Mouse (Mus musculus): ENCODE measurements around the gene Pla1a. TPM values are rescaled to one million over a fixed set of nuclear protein-coding genes. Genes with fewer than 3 reads are reported as not detected.

Gene Pla1a
- total RNA-seq, 2 experiments from 2014 or later, result 0.36 to 0.38 TPM

DNA sequence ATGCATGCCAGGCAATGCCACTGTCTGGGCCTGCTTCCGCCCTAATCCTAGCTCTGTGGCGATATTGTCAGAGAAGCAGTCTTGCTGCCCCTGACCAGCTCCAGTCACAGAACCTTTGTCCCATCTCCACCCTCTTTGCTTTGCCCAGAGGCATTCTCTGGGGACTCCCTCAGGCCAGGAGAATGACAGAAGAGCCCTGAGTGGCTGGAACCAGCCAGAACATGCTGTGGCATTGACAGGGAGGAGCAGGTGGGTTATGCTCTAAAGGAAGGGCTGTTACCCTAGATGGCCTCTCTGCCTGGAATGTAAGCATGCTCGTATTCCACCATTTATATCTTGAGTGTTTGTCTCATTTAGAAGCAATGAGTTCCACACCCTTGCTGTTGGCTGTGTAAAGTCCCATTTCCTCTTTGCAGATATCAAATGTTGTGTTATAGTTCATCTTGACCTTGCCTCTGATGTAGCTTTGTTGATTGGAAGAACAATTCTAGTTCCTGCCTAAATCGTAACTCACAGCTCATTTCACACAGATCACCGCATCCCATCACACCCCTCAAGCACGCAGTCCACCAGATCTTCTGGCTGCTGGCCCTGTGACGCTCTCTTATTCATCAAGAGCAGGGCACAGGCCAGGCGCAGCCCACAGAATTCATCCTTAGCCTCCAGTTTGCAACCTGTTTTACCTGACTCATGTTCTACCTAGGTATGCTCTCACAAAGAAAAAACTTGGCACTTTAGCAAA lies 62.1 kb downstream of the Pla1a start:
- intact Hi-C loops (cut with DNase I), result no loop called here
- no peak for DNase-seq

GRCm38 (mm10) chr16:38369992-38370484 lies 62.9 kb downstream of the Pla1a start:
- intact Hi-C loops (cut with DNase I), result no loop called here

GRCm38 (mm10) chr16:38369431-38369830 lies 63.5 kb downstream of the Pla1a start:
- DNase-seq, result no peak
- intact Hi-C loops (cut with DNase I), result no loop called here

More at GRCm38 (mm10) chr16:38369992-38370484, 62.9 kb downstream of the Pla1a start:
- no peak for DNase-seq

GRCm38 (mm10) chr16:38369000-38369399 lies 63.9 kb downstream of the Pla1a start:
- no peak for DNase-seq
- intact Hi-C loops (cut with DNase I), result no loop called here

GRCm38 (mm10) chr16:38368336-38368735 lies 64.6 kb downstream of the Pla1a start:
- peak; percentile 41 for DNase-seq
- intact Hi-C loops (cut with DNase I), result no loop called here

- DNase-seq, result no peak
- intact Hi-C loops (cut with DNase I), result no loop called here
Observed at GRCm38 (mm10) chr16:38366231-38366630, 66.7 kb downstream of the Pla1a start.

GRCm38 (mm10) chr16:38365390-38365789 lies 67.6 kb downstream of the Pla1a start:
- DNase-seq, result no peak

DNA sequence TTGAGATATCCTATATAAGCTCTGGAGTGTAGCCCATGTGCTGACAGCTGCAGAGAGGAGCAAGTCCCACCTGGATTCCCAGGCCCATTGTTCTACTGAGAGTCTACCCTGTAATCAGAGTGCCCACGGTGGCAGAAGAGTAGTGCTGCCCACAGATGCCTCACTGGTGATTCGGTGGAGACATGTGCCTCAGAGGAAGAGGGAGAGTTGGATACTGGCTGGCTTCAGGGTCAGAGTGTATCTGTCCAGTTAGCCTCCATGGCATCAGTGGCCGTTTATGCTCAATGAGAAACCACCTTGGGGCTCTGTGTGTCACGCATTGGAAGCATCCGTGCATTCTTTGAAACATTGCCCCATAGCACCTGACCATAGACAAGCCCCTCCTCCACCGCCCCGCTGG lies 69.3 kb downstream of the Pla1a start:
- intact Hi-C loops (cut with DNase I), result no loop called here
- no peak for DNase-seq

More at GRCm38 (mm10) chr16:38365390-38365789, 67.6 kb downstream of the Pla1a start:
- intact Hi-C loops (cut with DNase I), result no loop called here

GRCm38 (mm10) chr16:38363256-38363595 lies 69.7 kb downstream of the Pla1a start:
- DNase-seq, result no peak
- intact Hi-C loops (cut with DNase I), result no loop called here

GRCm38 (mm10) chr16:38362493-38363255 lies 70.3 kb downstream of the Pla1a start:
- intact Hi-C loops (cut with DNase I), result no loop called here

DNA sequence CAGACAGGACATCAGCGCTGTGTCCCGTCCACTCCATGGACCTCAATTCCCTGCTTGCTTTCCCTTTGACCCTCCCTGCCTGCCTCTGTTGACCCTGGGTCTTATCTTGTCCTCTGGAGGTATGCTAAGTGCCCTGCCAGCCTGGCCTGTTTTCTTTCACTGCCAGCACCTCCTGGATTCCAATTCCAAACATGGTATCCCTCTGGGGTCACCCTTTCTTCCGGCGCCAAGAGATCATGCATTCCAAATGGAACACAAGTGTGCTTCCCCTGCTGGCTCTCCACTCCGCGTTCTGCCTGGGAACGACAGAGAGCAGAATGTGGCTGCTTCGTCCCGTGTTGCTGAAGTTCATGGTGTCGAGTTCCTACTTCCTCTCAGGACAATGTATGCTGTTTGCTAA lies 71.0 kb downstream of the Pla1a start, which contains the start of gene Popdc2:
TSS of gene Popdc2 (plus strand) at position 277 of the 400 bp plus-strand sequence.
- DNase-seq, result no peak
- intact Hi-C loops (cut with DNase I), result no loop called here

More at GRCm38 (mm10) chr16:38362493-38363255, 70.3 kb downstream of the Pla1a start:
- no peak for DNase-seq

DNA sequence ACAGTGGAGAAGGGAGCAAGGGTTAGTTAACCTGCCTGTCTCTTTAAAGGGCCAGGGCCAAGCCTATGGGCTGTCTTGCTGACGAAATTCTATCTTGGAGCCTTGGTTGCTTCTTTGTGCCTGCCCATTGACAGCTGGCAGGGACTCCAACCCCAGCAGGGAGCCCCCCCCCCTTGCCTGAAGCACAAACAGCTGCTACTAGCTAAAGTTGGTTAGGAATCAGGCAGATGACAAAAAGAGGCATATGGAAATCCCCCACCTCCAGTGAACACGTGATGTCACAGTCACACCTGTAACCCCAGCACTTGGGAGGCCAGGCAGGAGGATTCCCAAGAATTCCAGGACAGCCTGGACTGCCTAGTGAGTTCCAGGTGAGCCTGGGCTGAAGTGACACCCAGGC lies 72.6 kb downstream of the Pla1a start:
- DNase-seq, result peak; percentile 77
- intact Hi-C loops (cut with DNase I), result no loop called here

DNA sequence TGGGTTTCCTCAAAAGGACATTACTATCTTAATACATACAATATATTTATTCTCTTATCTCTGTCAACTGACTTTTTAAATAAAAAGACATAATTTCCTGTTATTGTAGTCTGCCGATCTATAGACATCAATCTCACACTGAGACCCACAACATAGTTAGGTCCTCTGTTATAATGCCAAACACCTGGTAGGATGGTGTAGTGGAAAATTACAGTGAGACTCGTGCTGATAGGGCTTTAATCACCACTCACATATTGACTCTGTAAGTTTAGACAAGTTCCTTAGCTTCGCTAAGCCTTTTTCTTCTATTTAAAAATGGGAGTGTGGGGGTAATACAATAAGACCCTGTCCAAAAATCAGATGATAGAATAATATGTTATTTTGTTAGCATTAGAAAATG lies 73.1 kb downstream of the Pla1a start:
- intact Hi-C loops (cut with DNase I), result no loop called here
- DNase-seq, result no peak

- intact Hi-C loops (cut with DNase I), result no loop called here
- no peak for DNase-seq
Observed at GRCm38 (mm10) chr16:38359241-38359640, 73.7 kb downstream of the Pla1a start.

GRCm38 (mm10) chr16:38358256-38358812 lies 74.6 kb downstream of the Pla1a start:
- no peak for DNase-seq
- intact Hi-C loops (cut with DNase I), result no loop called here

GRCm38 (mm10) chr16:38354185-38354913 lies 78.6 kb downstream of the Pla1a start:
- DNase-seq, result no peak
- intact Hi-C loops (cut with DNase I), result no loop called here

DNA sequence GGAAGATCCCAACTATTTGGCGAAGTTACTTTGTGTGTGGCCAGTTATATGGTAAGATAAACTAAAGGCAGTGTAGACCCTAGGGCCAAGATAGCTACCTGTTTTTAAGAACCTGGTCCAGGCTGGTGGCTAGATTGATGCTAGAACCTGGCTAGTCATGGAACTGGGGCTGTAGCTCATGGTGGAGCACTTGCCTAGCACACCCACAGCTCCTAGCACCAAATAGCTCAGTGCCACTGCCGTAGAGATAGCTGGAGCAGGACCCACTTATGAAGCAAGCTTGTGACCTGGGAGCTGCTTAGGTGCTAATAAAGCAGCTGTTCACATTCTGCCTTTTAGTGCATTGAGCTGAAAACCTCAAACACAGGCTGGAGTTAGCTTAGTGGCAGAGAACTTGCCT lies 79.3 kb downstream of the Pla1a start:
- intact Hi-C loops (cut with DNase I), result no loop called here
- DNase-seq, result no peak

DNA sequence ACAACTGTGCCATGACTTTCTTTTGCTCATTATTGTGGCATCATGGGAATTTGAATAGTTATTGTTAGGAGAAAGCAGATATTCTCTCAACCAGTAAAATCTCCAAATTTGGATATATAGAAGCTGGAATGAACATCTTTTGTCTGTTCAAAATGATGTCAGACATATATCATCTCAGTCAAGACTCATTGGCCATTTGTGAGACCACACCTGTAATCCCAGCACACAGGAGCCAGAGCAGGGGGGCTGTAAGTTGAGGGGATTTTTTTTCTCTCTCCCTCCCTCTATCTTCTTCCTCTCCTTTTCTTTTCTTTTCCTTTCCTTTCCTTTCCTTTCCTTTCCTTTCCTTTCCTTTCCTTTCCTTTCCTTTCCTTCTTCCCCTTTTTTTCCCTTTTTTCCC lies 80.1 kb downstream of the Pla1a start:
- no peak for DNase-seq
- intact Hi-C loops (cut with DNase I), result no loop called here

DNA sequence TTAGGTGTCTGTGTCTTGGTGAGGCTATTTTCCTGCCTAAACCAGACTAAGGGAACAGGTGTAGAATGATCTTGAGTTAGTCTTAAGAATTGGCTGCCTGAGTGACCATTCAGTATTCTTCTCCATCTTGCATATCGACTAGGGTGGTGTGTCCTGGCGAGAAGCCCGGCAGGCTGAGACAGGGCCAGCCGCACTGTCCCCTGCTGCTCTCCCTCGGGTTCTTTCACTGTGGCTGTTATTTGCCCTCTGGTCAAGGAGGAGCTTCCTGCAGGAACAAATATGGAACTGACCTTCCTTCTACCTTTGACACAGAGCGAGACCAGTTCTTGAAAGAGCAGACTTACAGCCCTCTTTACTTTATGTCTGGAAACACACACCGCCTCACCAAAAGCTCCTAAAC lies 80.9 kb downstream of the Pla1a start:
- intact Hi-C loops (cut with DNase I), result no loop called here
- DNase-seq, result no peak

GRCm38 (mm10) chr16:38350939-38351338 lies 82.0 kb downstream of the Pla1a start:
- DNase-seq, result no peak
- intact Hi-C loops (cut with DNase I), result no loop called here

DNA sequence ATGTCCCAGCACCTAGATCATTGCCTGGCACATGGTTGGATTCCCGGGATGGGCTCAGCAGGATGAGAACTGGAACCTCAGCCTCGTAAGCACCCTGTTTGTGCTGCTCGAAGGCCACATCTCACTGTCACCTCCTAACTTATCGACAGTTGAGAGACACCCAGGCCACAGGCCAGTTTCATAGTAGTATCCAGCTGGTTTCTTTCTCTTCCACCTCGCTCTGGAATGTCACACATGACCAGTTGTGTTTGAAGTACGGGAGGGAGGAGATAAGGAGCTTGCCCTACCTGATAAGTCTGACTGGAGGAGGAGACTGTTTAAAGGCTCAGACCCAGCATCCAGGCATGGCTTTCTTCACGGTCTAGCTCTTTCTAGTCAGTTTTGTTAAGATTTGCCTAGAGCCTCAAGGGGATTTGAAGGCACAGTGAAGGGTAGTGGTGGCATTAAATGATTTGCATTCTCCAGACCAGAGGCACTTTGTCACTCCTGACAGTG lies 82.5 kb downstream of the Pla1a start:
- intact Hi-C loops (cut with DNase I), result no loop called here
- DNase-seq, result no peak
